22 mouse cellular contexts compared by ENCODE assay signal in the genomic region with DNA sequence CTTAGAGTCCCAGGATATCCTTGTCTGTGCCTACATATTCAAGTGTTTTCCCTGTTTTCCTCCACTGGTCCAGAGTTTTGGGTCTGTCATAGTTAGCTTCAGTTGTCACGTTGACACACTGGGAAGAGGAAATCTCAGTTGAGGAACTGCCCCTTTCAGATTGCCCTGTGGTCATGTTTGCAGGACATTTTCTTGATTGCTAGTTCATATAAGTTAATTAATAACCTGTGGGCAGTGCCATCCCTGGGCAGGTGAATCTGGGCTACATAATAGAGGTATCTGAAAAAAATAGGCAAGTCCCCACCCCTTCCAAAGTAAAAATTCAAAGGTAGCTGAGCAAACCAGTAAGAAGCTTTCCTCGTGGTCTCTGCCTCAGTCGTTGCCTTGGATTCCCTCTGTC.
"Had no signal": no experiment of that assay in that cellular context is flagged by ENCODE, and none has a peak within 500 bp of the region (broad histone marks: within the 10 kb centered on the region; RNA-seq: fewer than 3 reads in every experiment).

No protein-coding gene starts in this region.

- H3K4me2 ChIP-seq: limb, embryonic 12.5 days; limb, embryonic 15.5 days; liver, embryonic 13.5 days; midbrain, embryonic 12.5 days; midbrain, embryonic 15.5 days; neural tube, embryonic 12.5 days; neural tube, embryonic 15.5 days; stomach, embryonic 15.5 days had no signal

- DNase-seq: kidney, postnatal 25 days; layer of hippocampus, postnatal 36 days; left cerebral cortex, postnatal 4 days; liver, embryonic 13.5 days; lung, adult 2 months; lung, postnatal 14 days; lung, postnatal 4 days; right cerebral cortex, adult 18-20 months; right cerebral cortex, postnatal 14 days; right cerebral cortex, postnatal 4 days; spleen, adult 18-20 months; thymus, postnatal 36 days had no signal

- H3K9ac ChIP-seq: limb, embryonic 12.5 days; limb, embryonic 15.5 days; liver, embryonic 13.5 days; midbrain, embryonic 12.5 days; midbrain, embryonic 15.5 days; neural tube, embryonic 12.5 days; neural tube, embryonic 15.5 days; stomach, embryonic 15.5 days had no signal

- H3K4me3 ChIP-seq: left cerebral cortex, adult 2 months; limb, embryonic 12.5 days; limb, embryonic 15.5 days; liver, embryonic 13.5 days; midbrain, embryonic 12.5 days; midbrain, embryonic 15.5 days; neural tube, embryonic 12.5 days; neural tube, embryonic 15.5 days; stomach, embryonic 15.5 days had no signal

- H3K4me1 ChIP-seq: limb, embryonic 12.5 days; limb, embryonic 15.5 days; liver, embryonic 13.5 days; midbrain, embryonic 12.5 days; midbrain, embryonic 15.5 days; neural tube, embryonic 12.5 days; neural tube, embryonic 15.5 days; stomach, embryonic 15.5 days had no signal

- H3K27me3 ChIP-seq: limb, embryonic 12.5 days; limb, embryonic 15.5 days; liver, embryonic 13.5 days; midbrain, embryonic 12.5 days; midbrain, embryonic 15.5 days; neural tube, embryonic 12.5 days; neural tube, embryonic 15.5 days; stomach, embryonic 15.5 days had no signal

- ATAC-seq: inflammation-experienced regulatory T-cells, adult 6 months; midbrain, embryonic 15.5 days had no signal

- H3K9me3 ChIP-seq: limb, embryonic 12.5 days; limb, embryonic 15.5 days; liver, embryonic 13.5 days; midbrain, embryonic 12.5 days; midbrain, embryonic 15.5 days; neural tube, embryonic 12.5 days; neural tube, embryonic 15.5 days; stomach, embryonic 15.5 days had no signal

- H3K36me3 ChIP-seq: limb, embryonic 12.5 days; limb, embryonic 15.5 days; liver, embryonic 13.5 days; midbrain, embryonic 12.5 days; midbrain, embryonic 15.5 days; neural tube, embryonic 12.5 days; neural tube, embryonic 15.5 days; stomach, embryonic 15.5 days had no signal

- H3K27ac ChIP-seq: kidney, postnatal 0 days; left cerebral cortex, adult 2 months; limb, embryonic 12.5 days; limb, embryonic 15.5 days; liver, embryonic 13.5 days; midbrain, embryonic 12.5 days; midbrain, embryonic 15.5 days; neural tube, embryonic 12.5 days; neural tube, embryonic 15.5 days; stomach, embryonic 15.5 days had no signal
